Mouse (Mus musculus): ENCODE measurements around the gene Hnrnpa2b1. TPM values are rescaled to one million over a fixed set of nuclear protein-coding genes. Genes with fewer than 3 reads are reported as not detected.

Hnrnpa2b1 gene
- total RNA-seq (2014; rRNA removed) (199 and 287 TPM in 2 replicates), polyA plus RNA-seq (2015; fragmentation: Nextera tagmentation; extraction: Ambion mirVana) (659 and 746 TPM in 2 replicates)

- peaks cover 7% of the 10 kb centered on the region for H3K36me3 ChIP-seq (ENCODE audit: insufficient read depth, low read length)
- peak within 1 kb of the TSS; percentile 99 for H3K9ac ChIP-seq (replicated peaks; ENCODE audit: low read length, poor library complexity, severe bottlenecking)
- peak within 1 kb of the TSS; percentile 96 for H3K4me3 ChIP-seq (ENCODE audit: low read depth, low read length)
- 0 out of 2 replicates have a peak, but pooled peaks cover 6% of the 10 kb centered on the region for H3K4me1 ChIP-seq (ENCODE audit: insufficient read depth, low read length)
- WGBS = under 1% methylated on average over 63 of the region's 63 CpGs
- H3K9me3 ChIP-seq (ENCODE audit: low read length) = no peaks in the 10 kb centered on the region
- no peaks in the 10 kb centered on the region for H3K27me3 ChIP-seq (ENCODE audit: insufficient read depth, low read length)
- peak within 1 kb of the TSS; percentile 50 for H3K4me2 ChIP-seq (ENCODE audit: low read depth, low read length, poor library complexity, severe bottlenecking)
- peak within 1 kb of the TSS; percentile 98 for H3K27ac ChIP-seq (ENCODE audit: low read depth, low read length)
- ATAC-seq (ENCODE audit: low FRiP score) (peak; percentile 92), DNase-seq (ENCODE audit: low spot score) (peak; percentile 100)
- no peak for TF ChIP-seq CTCF (IDR thresholded peaks at IDR 0.05)
Measured at GRCm38 (mm10) chr6:51469715-51470310, at the start of gene Hnrnpa2b1. Gene Hnrnpa2b1 (minus strand): TSS chr6:51469894.

DNA sequence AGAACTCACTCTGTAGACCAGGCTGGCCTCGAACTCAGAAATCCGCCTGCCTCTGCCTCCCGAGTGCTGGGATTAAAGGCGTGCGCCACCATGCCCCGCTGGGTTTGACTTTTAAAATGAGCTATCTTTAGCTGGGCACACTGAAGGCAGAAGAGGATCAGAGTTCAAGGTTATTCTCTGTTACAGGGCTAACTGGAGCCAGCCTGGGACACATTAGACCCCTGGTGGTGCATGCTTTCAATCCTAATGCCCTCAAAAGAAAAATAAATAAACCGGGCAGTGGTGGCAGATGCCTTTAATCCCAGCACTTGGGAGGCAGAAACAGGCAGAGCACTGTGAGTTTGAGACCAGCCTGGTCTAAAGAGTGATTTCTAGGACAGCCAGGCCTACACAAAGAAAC, 45.2 kb upstream of the Hnrnpa2b1 start:
- Histone ChIP-seq H3K4me2 (ENCODE audit: low read depth, low read length, poor library complexity, severe bottlenecking) (no peak overlapping the region), H3K4me1 (ENCODE audit: insufficient read depth, low read length) (no peaks in the 10 kb centered on the region), H3K4me3 (ENCODE audit: low read depth, low read length) (no peak overlapping the region), H3K9ac (replicated peaks; ENCODE audit: low read length, poor library complexity, severe bottlenecking) (no peak overlapping the region), H3K36me3 (ENCODE audit: insufficient read depth, low read length) (no peaks in the 10 kb centered on the region), H3K27me3 (ENCODE audit: insufficient read depth, low read length) (no peaks in the 10 kb centered on the region), H3K9me3 (ENCODE audit: low read length) (no peaks in the 10 kb centered on the region), H3K27ac (ENCODE audit: low read depth, low read length) (no peak overlapping the region)
- WGBS = 94% methylated on average over 7 of the region's 7 CpGs
- TF ChIP-seq CTCF (IDR thresholded peaks at IDR 0.05) = no peak
- ATAC-seq (ENCODE audit: low FRiP score) = no peak
- DNase-seq (ENCODE audit: low spot score) = no peak

- H3K36me3 ChIP-seq (ENCODE audit: insufficient read depth, low read length) = no peaks in the 10 kb centered on the region
- no peak for TF ChIP-seq CTCF (IDR thresholded peaks at IDR 0.05)
- no peak overlapping the region for H3K4me2 ChIP-seq (ENCODE audit: low read depth, low read length, poor library complexity, severe bottlenecking)
- H3K4me3 ChIP-seq (ENCODE audit: low read depth, low read length) = no peak overlapping the region
- no peaks in the 10 kb centered on the region for H3K27me3 ChIP-seq (ENCODE audit: insufficient read depth, low read length)
- no peak for ATAC-seq (ENCODE audit: low FRiP score)
- H3K4me1 ChIP-seq (ENCODE audit: insufficient read depth, low read length) = no peaks in the 10 kb centered on the region
- DNase-seq (ENCODE audit: low spot score) = no peak
- H3K9me3 ChIP-seq (ENCODE audit: low read length) = no peaks in the 10 kb centered on the region
- 85% methylated on average over 3 of the region's 3 CpGs for WGBS
- H3K9ac ChIP-seq (replicated peaks; ENCODE audit: low read length, poor library complexity, severe bottlenecking) = no peak overlapping the region
- no peak overlapping the region for H3K27ac ChIP-seq (ENCODE audit: low read depth, low read length)
Measured at GRCm38 (mm10) chr6:51513745-51514144, 44.1 kb upstream of the Hnrnpa2b1 start.

DNA sequence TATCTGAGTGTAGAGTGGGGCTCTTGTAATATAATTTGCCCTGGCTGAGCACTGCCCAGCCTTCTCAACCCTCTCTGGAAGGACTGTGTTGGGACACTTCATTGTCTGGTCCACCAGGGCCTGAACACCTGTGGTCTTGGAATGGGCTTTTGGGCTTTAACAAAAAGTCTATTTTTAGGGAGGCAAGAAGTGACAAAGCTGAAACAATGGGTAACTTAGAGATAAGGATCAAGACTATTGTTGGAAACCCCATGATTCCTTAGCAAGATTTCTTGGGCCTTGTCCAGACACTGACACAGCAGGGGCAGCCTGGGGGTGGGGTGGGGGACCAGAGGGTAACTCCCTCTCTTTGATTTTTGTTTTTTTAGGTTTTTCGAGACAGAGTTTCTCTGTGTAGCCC, 41.3 kb upstream of the Hnrnpa2b1 start:
- H3K27me3 ChIP-seq (ENCODE audit: insufficient read depth, low read length) = no peaks in the 10 kb centered on the region
- H3K4me1 ChIP-seq (ENCODE audit: insufficient read depth, low read length) = no peaks in the 10 kb centered on the region
- no peak overlapping the region for H3K27ac ChIP-seq (ENCODE audit: low read depth, low read length)
- 24% methylated on average over 1 of the region's 1 CpGs for WGBS
- no peak overlapping the region for H3K9ac ChIP-seq (replicated peaks; ENCODE audit: low read length, poor library complexity, severe bottlenecking)
- ATAC-seq (ENCODE audit: low FRiP score) (no peak), DNase-seq (ENCODE audit: low spot score) (no peak)
- H3K4me3 ChIP-seq (ENCODE audit: low read depth, low read length) = no peak overlapping the region
- no peak for TF ChIP-seq CTCF (IDR thresholded peaks at IDR 0.05)
- no peaks in the 10 kb centered on the region for H3K9me3 ChIP-seq (ENCODE audit: low read length)
- H3K4me2 ChIP-seq (ENCODE audit: low read depth, low read length, poor library complexity, severe bottlenecking) = no peak overlapping the region
- H3K36me3 ChIP-seq (ENCODE audit: insufficient read depth, low read length) = no peaks in the 10 kb centered on the region

DNA sequence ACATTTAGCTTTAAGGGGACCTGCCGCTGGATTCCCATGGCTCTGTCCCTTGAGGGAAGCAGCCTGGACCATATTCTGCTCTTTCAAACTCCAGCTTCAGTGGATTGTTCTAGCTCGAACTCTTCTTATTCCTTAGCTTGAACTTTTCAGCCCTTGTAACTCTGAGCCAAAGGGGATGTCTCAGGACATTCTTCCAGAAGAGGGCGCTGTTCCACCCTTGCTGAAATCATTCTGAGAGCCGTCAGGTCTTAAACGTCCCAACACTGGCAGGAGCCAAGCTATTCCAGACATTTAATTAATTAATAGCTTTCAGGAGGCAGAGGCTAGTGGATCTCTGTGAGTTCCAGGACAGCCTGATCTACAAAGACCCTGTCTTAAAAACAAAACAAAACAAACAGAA, 40.4 kb upstream of the Hnrnpa2b1 start:
- no peaks in the 10 kb centered on the region for H3K9me3 ChIP-seq (ENCODE audit: low read length)
- H3K27me3 ChIP-seq (ENCODE audit: insufficient read depth, low read length) = no peaks in the 10 kb centered on the region
- H3K4me2 ChIP-seq (ENCODE audit: low read depth, low read length, poor library complexity, severe bottlenecking) = no peak overlapping the region
- H3K4me3 ChIP-seq (ENCODE audit: low read depth, low read length) = no peak overlapping the region
- H3K36me3 ChIP-seq (ENCODE audit: insufficient read depth, low read length) = no peaks in the 10 kb centered on the region
- DNase-seq (ENCODE audit: low spot score) = peak; percentile 43
- peak; percentile 58 for TF ChIP-seq CTCF (IDR thresholded peaks at IDR 0.05)
- H3K4me1 ChIP-seq (ENCODE audit: insufficient read depth, low read length) = no peaks in the 10 kb centered on the region
- H3K9ac ChIP-seq (replicated peaks; ENCODE audit: low read length, poor library complexity, severe bottlenecking) = no peak overlapping the region
- WGBS = 38% methylated on average over 5 of the region's 5 CpGs
- no peak overlapping the region for H3K27ac ChIP-seq (ENCODE audit: low read depth, low read length)
- no peak for ATAC-seq (ENCODE audit: low FRiP score)

DNA sequence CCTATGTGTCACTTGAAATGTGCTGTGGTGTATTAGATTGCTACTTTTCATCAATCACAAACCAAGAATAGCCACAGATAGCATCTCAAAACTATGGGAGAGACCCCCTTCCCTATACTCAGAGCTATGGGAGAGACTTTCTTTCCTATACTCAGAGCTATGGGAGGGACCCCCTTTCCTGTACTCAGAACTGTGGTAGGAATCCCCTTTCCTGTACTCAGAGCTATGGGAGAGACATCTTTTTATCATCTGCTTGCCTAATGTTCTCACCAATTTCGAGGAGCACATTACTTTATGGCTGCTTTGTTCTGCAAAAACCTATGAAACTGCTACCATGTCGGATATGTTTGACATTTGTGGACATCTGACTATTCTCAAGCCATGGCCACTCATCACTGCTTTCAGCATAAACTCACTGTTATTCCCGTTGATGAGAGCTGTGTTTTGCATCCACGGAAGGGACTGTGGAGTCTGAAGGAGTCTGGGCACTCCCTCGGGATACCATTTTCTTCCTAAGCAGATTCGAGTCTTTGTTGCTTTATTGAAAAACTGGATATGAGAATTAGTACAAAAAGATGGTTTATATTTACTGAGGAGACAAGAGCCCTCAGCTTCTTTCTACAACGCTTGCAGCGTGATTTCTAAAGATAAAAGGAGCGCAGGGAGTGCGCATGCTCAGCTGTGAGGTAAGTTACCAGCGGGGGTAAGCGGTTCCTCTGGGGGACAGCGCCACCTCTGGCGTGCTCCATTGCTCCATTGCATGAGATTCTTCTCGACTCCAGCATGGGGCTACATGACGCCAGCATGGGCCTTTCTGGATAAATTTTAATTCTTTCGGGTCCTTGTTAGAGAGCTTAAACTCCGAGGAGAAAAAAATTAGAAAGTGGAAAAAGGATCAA, 39.3 kb upstream of the Hnrnpa2b1 start:
- peak overlapping the region; percentile 26; the same call in 1 of the 2 replicates for H3K27ac ChIP-seq (ENCODE audit: low read depth, low read length)
- TF ChIP-seq CTCF (IDR thresholded peaks at IDR 0.05) = peak; percentile 82
- H3K4me2 ChIP-seq (ENCODE audit: low read depth, low read length, poor library complexity, severe bottlenecking) = peak overlapping the region; percentile 45
- H3K9me3 ChIP-seq (ENCODE audit: low read length) = no peaks in the 10 kb centered on the region
- no peaks in the 10 kb centered on the region for H3K36me3 ChIP-seq (ENCODE audit: insufficient read depth, low read length)
- H3K27me3 ChIP-seq (ENCODE audit: insufficient read depth, low read length) = no peaks in the 10 kb centered on the region
- WGBS = 26% methylated on average over 18 of the region's 18 CpGs
- H3K4me1 ChIP-seq (ENCODE audit: insufficient read depth, low read length) = no peaks in the 10 kb centered on the region
- peak; percentile 90 for DNase-seq (ENCODE audit: low spot score)
- H3K9ac ChIP-seq (replicated peaks; ENCODE audit: low read length, poor library complexity, severe bottlenecking) = peak overlapping the region; percentile 51
- peak overlapping the region; percentile 31 for H3K4me3 ChIP-seq (ENCODE audit: low read depth, low read length)
- ATAC-seq (ENCODE audit: low FRiP score) = peak; percentile 69

Measured in midbrain, postnatal 0 days (tissue).